Mouse (Mus musculus) adrenal gland, postnatal 25 days (tissue): ENCODE data around the gene Adam6a. TPM values are rescaled to one million over a fixed set of nuclear protein-coding genes. Genes with fewer than 3 reads are reported as not detected.
"Not testable (repeated sequence)": the region's sequence is repeated elsewhere in the genome, so short reads cannot be mapped to it uniquely, and the experiment has no call there.

Experiments used
- DNase-seq: peaks from one replicate; pipeline ENCODE4 v3.0.0; 2021; ENCODE audit warnings: mixed read lengths
- long read RNA-seq: library from polyadenylated mRNA; stranded (forward); transcript quantifications from one replicate; pipeline ENCODE4 v2.0.0, GENCODE M21; 2021
- total RNA-seq: library from RNA; stranded (reverse); gene quantifications from 2 replicates; pipeline ENCODE4 v1.2.3, GENCODE M21; 2021

Gene Adam6a
- not detected in 2 replicates for total RNA-seq
- long read RNA-seq = 0 reads

GRCm38 (mm10) chr12:113543608-113544007 is at the start of gene Adam6a:
Gene Adam6a, plus strand, starts transcription at chr12:113543908.
- DNase-seq = not testable (repeated sequence)

GRCm38 (mm10) chr12:113525901-113526300 is 17.8 kb upstream of the Adam6a start:
- DNase-seq = no peak

DNA sequence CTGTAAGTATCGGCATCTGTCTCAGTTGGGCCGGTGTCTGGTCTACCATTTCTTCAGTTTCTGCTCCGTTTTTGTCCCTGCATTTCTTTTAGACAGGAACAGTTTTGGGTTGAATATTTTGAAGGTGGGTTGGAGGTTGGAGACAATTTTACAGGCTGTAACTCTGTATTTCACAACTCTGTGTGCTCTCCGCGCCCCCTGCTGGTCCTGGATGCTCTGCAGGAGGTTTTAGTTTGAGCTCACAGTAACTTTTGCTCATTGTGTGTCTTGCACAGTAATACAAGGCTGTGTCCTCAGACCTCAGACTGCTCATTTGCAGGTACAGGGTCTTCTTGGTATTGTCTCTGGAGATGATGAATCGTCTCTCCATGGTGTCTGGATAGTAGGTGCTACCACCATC is 34.5 kb downstream of the Adam6a start:
- peak; percentile 44 for DNase-seq

GRCm38 (mm10) chr12:113588001-113588400 is 44.3 kb downstream of the Adam6a start:
- DNase-seq = no peak

Other genes with a start within 250 kb of the Adam6a start
- not detected in 2 replicates for gene Adam6b, start 54.4 kb upstream of the Adam6a start, total RNA-seq